Mouse (Mus musculus): ENCODE results near the gene Myh7. TPM values are rescaled to one million over a fixed set of nuclear protein-coding genes. Genes with fewer than 3 reads are reported as not detected.

Myh7 gene
- polyA plus RNA-seq, 1 experiment from 2014 or later = 8.2 TPM

DNA sequence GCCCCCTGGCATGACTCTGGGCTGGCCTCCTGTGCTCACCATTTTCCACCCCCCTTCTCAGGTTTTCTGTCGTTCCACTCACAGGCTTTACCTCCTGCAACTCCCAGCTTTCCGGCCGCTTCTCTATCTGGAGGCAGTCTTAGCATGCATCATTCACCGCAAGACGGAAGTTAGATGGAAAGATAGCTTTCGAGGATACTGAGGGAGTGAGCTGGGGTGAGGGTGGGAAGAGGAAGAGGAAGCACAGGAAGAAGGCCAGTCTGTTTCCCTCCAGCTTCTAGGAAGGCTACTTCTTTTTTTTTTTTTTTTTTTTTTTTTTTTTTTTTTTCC is 57.6 kb downstream of the Myh7 start:
- 52% methylated on average over 6 of the region's 6 CpGs for WGBS
- Histone ChIP-seq H3K9ac (peak overlapping the region; percentile 21; the same call in 1 of the 2 replicates), H3K4me1 (replicated peaks) (peaks cover 22% of the 10 kb centered on the region), H3K4me2 (peak overlapping the region; percentile 6; the same call in 1 of the 2 replicates), H3K4me3 (no peak overlapping the region), H3K27ac (peak overlapping the region; percentile 75), H3K36me3 (no peaks in the 10 kb centered on the region), H3K9me3 (no peaks in the 10 kb centered on the region), H3K27me3 (0 out of 2 replicates have a peak, but pooled peaks cover 6% of the 10 kb centered on the region)
- ATAC-seq (ENCODE audit: low FRiP score) = no peak

DNA sequence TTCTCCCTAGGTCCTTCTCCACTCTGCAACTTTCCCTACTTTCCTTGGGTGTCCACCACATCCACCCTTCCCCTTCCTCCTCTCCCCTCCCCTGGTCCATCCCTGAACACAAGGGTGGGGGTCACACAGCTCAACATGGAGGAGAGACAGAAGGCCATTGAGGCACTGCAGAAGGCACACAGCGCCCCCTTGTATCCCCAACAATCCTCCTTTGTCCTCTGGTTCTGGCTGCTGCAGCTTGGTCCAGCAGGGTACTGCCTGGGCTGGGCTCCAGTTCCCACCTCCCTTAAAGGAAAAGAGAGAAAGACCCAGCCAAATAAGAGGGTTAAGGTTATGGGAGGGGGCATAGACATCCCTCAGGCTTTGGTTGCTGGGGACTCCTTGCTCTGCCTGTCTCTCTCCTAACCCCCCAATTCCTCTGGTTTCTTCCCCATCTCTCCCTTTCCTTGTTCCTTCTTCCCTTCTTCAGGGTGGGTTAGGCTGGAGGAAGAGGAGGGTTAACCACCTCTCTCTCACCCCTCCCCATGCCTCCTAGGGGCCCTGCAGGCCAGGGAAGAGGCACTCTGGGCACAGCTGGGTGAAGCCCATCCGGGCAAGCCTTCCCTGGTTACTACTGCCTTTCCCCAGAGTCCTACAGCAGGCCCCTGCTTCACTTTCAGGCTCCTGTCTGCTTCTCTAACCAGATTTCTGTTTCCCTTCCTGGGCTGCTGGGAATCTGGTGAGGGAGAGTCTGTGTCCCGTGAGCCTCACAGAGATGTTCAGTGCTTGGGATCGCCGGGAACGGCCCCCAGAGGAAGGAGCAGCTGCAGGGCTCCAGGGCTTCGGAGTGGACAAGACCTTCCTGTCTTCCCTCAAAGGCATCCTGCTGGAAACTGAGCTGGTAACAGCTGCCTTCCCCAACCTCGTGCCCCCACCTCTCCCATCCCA is 58.3 kb downstream of the Myh7 start, which contains the start of gene Cmtm5:
TSS of gene Cmtm5 (plus strand) at position 358 of the 927 bp plus-strand sequence.
- peak within 1 kb of the TSS; percentile 6; the same call in 1 of the 2 replicates for H3K4me2 ChIP-seq
- 0 out of 2 replicates have a peak, but pooled peaks cover 4% of the 10 kb centered on the region for H3K27me3 ChIP-seq
- peaks cover 22% of the 10 kb centered on the region for H3K4me1 ChIP-seq (replicated peaks)
- no peak within 1 kb of the TSS for H3K4me3 ChIP-seq
- peak within 1 kb of the TSS; percentile 21 for H3K9ac ChIP-seq
- H3K9me3 ChIP-seq = no peaks in the 10 kb centered on the region
- WGBS = 25% methylated on average over 8 of the region's 8 CpGs
- H3K27ac ChIP-seq = peak within 1 kb of the TSS; percentile 75
- ATAC-seq (ENCODE audit: low FRiP score) = peak; percentile 55
- no peaks in the 10 kb centered on the region for H3K36me3 ChIP-seq

DNA sequence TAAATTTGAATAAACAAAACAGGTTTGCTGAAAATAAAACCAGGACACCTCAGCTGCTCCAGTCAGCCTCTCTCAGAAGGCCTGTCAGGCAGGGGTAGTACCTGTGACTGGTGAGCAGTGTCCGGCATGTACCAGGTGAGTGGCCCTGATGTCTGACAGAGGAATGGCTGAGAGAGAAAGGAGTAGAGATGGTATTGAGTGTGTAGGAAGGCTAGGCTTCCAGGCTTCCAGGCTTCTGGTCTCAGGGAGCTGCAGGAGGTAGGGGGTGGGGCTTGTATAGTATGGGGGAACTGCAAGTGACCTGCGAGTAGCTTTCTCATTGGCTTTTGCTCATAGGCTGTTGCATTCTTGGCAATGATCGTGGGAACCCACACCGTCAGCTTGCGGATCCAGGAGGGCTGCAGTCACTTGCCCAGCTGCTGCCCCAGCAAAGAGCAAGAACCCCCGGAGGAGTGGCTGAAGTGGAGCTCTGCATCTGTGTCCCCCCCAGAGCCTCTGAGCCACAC is 61.7 kb downstream of the Myh7 start, which contains the start of gene Il25:
TSS of gene Il25 (plus strand) at position 51 of the 506 bp plus-strand sequence.
- no peak for ATAC-seq (ENCODE audit: low FRiP score)
- WGBS = 24% methylated on average over 6 of the region's 6 CpGs

DNA sequence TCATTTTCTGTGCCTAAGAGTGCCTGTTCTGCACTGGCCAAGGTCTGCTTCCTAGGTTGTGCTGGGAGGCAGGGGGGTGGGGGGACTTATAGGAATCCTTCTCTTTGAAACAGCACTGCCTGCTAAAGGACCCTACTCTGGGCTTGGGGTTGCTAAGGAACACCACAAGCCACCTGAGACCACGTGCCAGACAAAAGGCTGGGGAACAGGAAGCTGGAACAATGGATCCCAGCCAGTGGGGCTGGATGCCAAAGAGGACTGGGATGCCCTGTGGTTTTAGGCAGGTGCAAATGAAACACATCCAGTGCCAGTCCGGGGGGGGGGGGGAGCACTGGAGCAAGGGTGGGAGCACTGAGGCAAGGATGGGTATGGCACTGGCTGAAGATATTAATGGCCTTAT is 64.0 kb downstream of the Myh7 start:
- Histone ChIP-seq H3K9me3 (no peaks in the 10 kb centered on the region), H3K9ac (no peak overlapping the region), H3K27ac (no peak overlapping the region; the same call in 1 of the 2 replicates), H3K4me3 (no peak overlapping the region), H3K4me2 (no peak overlapping the region), H3K27me3 (peaks cover 7% of the 10 kb centered on the region; the same call in 1 of the 2 replicates), H3K4me1 (replicated peaks) (peaks cover 40% of the 10 kb centered on the region), H3K36me3 (no peaks in the 10 kb centered on the region)
- 19% methylated on average over 2 of the region's 2 CpGs for WGBS
- no peak for ATAC-seq (ENCODE audit: low FRiP score)

More for the DNA sequence above, 61.7 kb downstream of the Myh7 start, which contains the start of gene Il25:
- Histone ChIP-seq H3K36me3 (no peaks in the 10 kb centered on the region), H3K9ac (peak within 1 kb of the TSS; percentile 26; the same call in 1 of the 2 replicates), H3K4me2 (peak within 1 kb of the TSS; percentile 23), H3K27ac (no peak within 1 kb of the TSS), H3K4me3 (no peak within 1 kb of the TSS), H3K9me3 (no peaks in the 10 kb centered on the region), H3K4me1 (replicated peaks) (peaks cover 32% of the 10 kb centered on the region), H3K27me3 (peaks cover 10% of the 10 kb centered on the region; the same call in 1 of the 2 replicates)

DNA sequence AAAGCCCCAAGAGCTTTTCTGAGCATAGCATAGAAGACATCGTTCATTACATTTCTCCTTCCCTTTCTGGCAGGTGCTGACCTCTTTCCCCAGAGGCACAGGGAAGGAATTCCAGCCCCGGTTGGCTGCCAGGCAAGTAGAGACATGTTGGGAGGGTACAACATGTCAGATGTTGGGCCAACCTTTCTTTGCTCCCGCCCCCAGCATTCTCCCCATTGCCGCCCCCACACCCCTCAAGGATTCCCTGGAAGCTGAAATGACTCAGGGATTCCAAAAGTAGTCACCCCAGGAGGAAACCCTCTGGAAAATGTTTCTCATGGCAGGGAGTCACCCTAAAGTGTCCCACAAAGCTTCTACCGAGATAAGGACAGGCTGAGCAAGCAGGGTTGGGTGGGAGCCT is 64.6 kb downstream of the Myh7 start:
- Histone ChIP-seq H3K4me1 (replicated peaks) (peaks cover 46% of the 10 kb centered on the region), H3K9ac (no peak overlapping the region), H3K27ac (no peak overlapping the region), H3K4me3 (no peak overlapping the region), H3K4me2 (no peak overlapping the region), H3K27me3 (peaks cover 7% of the 10 kb centered on the region; the same call in 1 of the 2 replicates), H3K36me3 (no peaks in the 10 kb centered on the region), H3K9me3 (no peaks in the 10 kb centered on the region)
- ATAC-seq (ENCODE audit: low FRiP score) = no peak
- WGBS = 74% methylated on average over 5 of the region's 5 CpGs

DNA sequence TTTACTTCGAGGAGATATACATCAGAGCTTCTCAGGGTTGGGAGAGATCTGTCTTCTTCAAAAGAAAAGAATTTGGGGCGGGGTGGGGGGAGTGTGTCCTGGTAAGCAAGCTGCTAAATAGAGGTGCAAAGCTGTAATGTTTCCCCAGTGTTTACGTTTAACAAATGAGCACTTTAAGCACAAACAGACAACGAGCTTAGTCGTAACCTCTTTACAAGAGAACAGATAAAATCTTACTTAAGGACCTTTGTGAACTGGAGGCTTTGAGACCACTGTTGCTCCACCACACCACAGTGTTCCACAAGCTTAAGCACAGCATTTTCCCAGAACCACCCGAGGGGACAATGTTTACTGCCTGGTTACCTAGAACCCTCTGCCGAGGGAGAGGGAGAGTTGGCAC is 67.1 kb downstream of the Myh7 start:
- Histone ChIP-seq H3K4me1 (replicated peaks) (peaks cover 45% of the 10 kb centered on the region), H3K4me3 (peak overlapping the region; percentile 58), H3K27me3 (peaks cover 7% of the 10 kb centered on the region; the same call in 1 of the 2 replicates), H3K9me3 (no peaks in the 10 kb centered on the region), H3K27ac (peak overlapping the region; percentile 90), H3K9ac (peak overlapping the region; percentile 87; the same call in 1 of the 2 replicates), H3K4me2 (peak overlapping the region; percentile 94), H3K36me3 (no peaks in the 10 kb centered on the region)
- ATAC-seq (ENCODE audit: low FRiP score) = no peak
- 20% methylated on average over 7 of the region's 7 CpGs for WGBS

DNA sequence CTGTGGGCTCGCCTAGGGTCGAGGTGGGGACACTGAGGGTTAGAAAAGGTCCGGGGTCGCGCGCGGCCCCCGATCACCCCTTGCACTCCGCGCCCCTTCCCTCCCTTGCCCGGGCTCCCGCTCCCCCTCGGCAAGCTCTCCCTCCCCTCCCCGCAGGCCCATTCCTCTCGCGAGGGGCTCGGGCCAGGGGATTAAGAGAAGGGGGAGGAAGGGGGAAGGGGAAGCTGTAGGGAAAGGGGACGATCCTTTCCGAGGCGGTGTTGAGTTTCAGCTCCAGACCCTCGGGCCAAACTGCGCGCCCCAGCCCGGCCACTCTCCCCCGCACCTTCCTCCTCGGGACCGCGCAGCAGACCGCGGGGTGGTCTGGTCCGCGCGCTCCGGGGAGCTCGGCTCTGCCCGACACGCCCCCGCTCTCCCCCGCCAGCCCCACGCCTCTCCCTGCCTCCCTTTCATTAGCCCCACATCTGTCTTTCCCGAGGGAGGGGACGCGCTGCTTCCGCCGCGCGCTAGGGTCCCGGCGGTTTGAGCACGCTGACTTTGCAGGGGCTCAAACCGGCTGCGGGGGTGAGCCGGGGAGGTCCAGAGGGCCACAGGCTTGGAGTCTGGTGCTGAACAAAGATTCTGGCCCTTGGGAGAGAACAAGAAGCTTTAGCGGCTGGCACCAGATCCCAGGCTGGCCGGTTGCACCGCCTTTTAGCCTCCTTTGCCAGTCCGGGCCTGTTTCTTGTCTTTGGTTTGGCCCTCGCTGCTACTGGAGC is 67.8 kb downstream of the Myh7 start:
- WGBS = under 1% methylated on average over 46 of the region's 58 CpGs
- Histone ChIP-seq H3K27ac (peak overlapping the region; percentile 90), H3K9ac (peak overlapping the region; percentile 87), H3K4me1 (replicated peaks) (peaks cover 45% of the 10 kb centered on the region), H3K4me3 (peak overlapping the region; percentile 58), H3K9me3 (peaks cover under 1% of the 10 kb centered on the region; the same call in 1 of the 2 replicates), H3K4me2 (peak overlapping the region; percentile 94), H3K27me3 (peaks cover 7% of the 10 kb centered on the region; the same call in 1 of the 2 replicates), H3K36me3 (peaks cover 7% of the 10 kb centered on the region)
- ATAC-seq (ENCODE audit: low FRiP score) = peak; percentile 67

DNA sequence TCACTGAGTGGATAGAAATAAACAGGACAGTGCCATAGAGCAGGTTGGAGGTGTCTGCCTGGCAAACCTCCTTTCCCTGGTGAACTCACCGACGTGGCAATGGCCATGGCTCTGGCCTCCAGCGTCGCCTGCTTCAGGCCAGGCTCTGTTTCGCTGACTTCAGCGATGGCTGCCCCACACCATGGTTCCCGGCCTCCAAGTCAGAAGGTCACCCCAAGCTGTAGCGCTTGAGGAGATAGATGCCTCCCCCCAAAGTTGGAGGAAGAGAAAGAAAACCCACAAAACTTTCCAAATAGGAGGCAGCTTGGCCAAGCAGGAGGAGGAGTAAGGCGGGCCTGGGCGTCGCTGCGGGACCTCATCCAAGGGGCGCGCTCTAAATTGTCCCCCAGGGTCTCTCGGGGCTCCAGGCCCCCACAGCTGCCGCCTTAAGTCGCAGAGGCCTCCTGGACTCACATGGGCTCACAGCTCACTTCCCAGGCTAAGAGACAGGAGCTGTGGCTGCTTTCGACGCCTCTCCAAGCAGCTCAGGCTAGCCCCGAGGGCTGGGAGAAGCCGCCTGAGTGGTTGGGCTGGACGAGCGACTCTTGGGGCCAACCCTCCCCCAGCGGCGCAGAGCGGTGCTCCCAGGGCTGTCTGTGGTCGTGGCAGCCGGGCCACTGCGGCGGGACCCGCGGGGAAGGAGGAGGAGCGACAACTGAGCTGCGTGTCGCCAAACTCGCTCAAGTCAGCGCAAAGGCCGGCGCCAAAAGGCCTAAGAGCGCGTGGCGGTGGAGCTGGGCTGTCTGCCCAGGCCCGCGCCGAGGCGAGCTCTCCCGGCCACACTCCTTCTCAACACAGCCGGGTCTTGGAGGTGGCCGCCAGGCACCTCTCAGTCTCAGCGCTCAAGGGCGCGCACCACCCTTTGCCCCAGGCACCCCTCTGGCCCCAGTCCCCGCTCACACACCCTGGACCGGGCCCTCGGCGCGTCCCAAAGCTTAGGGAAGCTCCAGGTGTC is 68.8 kb downstream of the Myh7 start, which contains the start of gene Efs:
TSS of gene Efs (minus strand) at position 778 of the 994 bp plus-strand sequence.
- WGBS = 1% methylated on average over 51 of the region's 57 CpGs

DNA sequence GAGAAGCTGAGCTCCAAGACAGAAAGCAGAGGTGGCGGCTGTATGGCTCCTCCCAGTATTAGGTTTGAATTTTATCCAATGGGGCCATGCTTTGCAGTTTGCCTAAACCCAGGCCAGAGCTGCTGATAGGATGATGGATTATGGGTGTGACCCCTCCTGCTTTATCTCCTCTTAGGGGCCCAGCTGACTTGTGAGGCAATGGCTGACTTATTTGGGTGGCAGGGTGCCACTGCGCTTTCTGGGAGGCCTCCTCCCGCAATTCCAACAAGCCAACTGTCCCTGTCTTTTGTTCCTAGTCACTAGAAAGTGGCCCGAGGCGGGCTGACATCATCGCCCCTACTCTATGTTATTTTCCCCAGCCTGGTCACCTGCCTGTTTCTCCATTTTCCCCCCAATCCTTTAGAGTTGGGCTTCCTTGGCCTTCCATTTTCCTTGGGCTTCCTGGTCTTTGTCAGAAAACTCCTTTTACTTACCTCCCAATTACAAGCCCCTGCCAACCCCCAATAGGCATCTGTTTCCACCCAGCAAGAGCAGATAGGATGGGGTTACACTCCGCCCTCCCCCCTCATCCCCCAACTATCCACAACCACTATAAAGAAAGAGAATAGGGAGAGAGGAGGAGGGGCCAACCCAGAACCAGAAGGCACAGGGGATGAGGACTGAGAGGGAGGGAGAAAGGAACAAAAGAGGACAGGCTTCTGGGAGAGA is 69.6 kb downstream of the Myh7 start:
- 14% methylated on average over 7 of the region's 7 CpGs for WGBS
- Histone ChIP-seq H3K27ac (peak overlapping the region; percentile 90), H3K27me3 (peaks cover 7% of the 10 kb centered on the region; the same call in 1 of the 2 replicates), H3K9me3 (peaks cover 11% of the 10 kb centered on the region), H3K4me2 (peak overlapping the region; percentile 94), H3K4me1 (replicated peaks) (peaks cover 37% of the 10 kb centered on the region), H3K9ac (peak overlapping the region; percentile 87), H3K4me3 (peak overlapping the region; percentile 58), H3K36me3 (peaks cover 24% of the 10 kb centered on the region)
- no peak; the same call in 1 of the 2 replicates for ATAC-seq (ENCODE audit: low FRiP score)

More for the DNA sequence above, 68.8 kb downstream of the Myh7 start, which contains the start of gene Efs:
- Histone ChIP-seq H3K4me2 (peak within 1 kb of the TSS; percentile 94), H3K4me3 (peak within 1 kb of the TSS; percentile 58), H3K27me3 (peaks cover 7% of the 10 kb centered on the region; the same call in 1 of the 2 replicates), H3K27ac (peak within 1 kb of the TSS; percentile 90), H3K9ac (peak within 1 kb of the TSS; percentile 87), H3K9me3 (peaks cover 10% of the 10 kb centered on the region), H3K4me1 (replicated peaks) (peaks cover 43% of the 10 kb centered on the region), H3K36me3 (peaks cover 16% of the 10 kb centered on the region)
- ATAC-seq (ENCODE audit: low FRiP score) = peak; percentile 76

Measured in hindbrain, embryonic 13.5 days (tissue).